Mouse (Mus musculus): ENCODE results near the gene Sorcs2.
A peak's percentile ranks its signal among the peaks of the same experiment; 100 is the strongest.
"Not testable (repeated sequence)": the region's sequence is repeated elsewhere in the genome, so short reads cannot be mapped to it uniquely, and the experiment has no call there.

The Sorcs2 gene

DNA sequence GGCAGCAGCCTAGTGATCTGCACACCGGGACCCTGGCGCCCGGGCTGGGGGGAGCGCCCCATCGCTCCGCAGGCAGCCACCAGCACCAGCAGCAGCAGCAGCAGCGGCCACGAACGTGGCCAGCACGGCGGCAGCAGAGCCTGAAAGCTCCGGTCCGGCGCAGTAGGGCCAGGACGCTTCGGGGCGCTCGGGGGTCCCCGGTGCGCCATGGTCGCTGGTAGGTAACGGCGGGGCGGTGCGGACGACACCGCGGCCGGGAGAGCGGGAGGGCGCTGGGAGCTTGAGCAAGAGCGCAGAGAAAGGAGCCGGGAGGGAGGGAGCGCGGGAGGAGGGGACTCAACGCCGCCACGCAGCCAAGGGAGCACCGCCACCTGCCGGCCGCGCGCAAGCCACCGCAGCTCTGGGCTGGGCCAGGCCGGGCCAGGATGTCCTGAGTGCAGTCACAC, at the start of gene Sorcs2:
Gene Sorcs2 (minus strand): TSS at position 303 of the 446 bp plus-strand sequence.
- peak; percentile 74 to 79 for DNase-seq

DNA sequence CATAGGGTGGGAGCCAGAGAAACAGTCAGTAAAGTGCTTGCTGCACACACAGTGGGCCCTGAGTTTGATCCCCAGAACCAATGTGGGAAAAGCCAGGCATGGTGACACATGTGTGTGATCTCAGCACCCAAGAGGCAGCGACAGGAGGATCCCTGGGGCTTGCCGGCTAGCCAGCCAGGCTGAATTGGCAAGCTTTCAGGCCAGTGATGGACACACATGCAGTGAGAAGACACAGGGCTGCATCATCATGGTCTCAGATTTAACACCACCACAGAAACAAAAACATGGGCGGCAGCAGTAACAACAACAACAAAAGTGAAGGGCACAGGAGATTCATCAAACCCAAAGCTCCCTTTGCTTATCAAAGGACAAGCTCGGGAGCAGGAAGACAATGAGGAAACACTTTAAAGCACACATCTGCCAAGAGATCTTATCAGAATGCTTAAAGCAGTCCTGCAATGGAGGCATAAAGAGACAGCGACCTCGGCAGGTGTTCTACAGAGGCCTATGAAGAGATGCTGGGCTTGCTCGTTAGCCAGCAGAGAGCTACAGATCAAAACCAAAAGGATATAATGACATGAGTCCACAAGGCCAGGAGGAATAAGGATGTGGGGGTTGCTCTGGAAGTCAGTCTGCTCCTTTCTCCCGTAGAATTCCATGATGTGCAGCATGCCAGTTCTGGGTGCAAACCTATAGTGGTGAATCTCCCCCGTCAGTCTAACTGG, 48.4 kb upstream of the Sorcs2 start:
- no peak for DNase-seq

DNA sequence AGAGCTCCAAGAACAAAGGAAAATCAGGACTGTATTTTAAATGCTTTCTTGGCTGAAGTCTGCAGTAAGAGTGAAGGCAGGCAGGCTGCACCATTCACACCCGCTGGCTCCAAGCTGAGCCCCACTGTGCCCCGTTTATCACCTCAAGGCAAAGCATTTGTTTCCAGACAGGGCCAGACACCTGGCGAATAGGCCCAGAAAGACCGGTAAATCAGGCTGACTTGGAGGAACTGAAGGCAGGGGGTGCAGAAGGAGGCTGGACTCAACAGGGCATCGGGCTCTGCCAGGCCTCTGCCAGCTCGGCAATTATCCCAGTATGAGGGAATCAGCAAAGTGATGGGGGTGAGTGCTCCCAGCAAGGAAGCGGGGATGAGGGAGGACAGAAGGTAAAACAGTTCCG, 47.1 kb upstream of the Sorcs2 start:
- peak; percentile 53 to 62 for DNase-seq

GRCm38 (mm10) chr5:36444611-36445010, 46.7 kb upstream of the Sorcs2 start:
- no peak for DNase-seq

DNA sequence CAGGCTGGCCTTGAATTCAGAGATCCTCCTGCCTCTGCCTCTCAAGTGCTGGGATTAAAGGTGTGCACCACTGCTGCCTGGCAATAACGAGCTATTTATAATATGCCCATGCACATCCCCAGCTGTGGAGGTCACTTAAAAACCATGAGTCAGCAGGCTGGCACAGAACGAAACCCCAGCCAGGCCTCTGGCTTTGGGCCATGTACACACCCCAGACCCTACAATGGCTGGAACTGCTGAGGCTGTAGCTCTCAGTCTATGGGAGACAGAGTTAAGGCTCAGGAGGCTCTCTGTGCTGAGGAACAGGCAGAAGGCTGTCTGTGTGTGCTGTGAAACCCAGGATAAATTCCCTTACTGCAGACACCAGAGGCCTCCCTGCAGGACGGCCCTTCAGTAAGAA, 42.8 kb upstream of the Sorcs2 start:
- no peak for DNase-seq

DNA sequence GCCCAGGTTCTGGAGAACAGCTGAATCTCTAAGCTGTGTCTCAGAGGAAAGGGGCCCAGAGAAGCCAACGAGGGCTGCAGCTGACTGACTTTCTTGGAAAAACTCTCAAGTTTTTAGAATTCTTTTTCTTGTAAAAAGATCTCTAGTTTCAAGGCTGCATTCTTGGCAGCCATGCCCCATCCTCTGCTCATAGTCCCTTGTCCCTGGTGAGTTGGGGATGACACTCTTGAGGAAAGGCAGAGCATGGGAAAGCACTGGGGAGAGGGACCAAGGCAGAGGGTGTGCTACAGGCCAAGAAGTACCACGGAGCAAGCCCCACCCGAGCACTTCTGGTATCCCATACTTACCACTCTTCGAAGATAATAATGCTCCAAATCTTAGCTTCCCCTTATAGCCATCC, 38.9 kb upstream of the Sorcs2 start:
- no peak for DNase-seq

- DNase-seq: no peak
Measured at GRCm38 (mm10) chr5:36434398-36434967, 36.5 kb upstream of the Sorcs2 start.

GRCm38 (mm10) chr5:36431711-36432110, 33.8 kb upstream of the Sorcs2 start:
- DNase-seq: no peak

GRCm38 (mm10) chr5:36429551-36429950, 31.6 kb upstream of the Sorcs2 start:
- DNase-seq: no peak

GRCm38 (mm10) chr5:36427831-36428230, 29.9 kb upstream of the Sorcs2 start:
- no peak for DNase-seq

- no peak for DNase-seq
Measured at GRCm38 (mm10) chr5:36426404-36426803, 28.5 kb upstream of the Sorcs2 start.

GRCm38 (mm10) chr5:36424676-36425075, 26.7 kb upstream of the Sorcs2 start:
- DNase-seq: no peak

- no peak for DNase-seq
Measured at GRCm38 (mm10) chr5:36422689-36423088, 24.8 kb upstream of the Sorcs2 start.

DNA sequence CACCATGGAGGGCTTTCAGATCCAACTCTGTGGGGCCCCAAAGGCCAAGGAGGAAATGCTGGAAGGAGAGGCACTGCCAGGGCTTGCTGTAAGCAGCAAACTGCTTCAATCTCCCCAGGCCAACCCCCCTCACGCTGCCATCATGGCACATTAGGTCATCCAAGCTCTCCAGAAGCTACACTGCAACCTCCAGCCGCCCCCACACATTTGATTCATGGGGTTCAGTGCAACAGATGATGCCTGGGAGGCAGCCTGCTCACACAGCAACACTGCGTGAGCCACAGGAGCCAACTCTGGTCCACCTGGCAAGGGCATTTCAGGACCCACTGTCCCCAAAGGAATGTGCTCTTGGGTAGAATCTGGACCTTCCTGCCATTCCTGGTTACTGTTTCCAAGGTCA, 21.9 kb upstream of the Sorcs2 start:
- DNase-seq: no peak

DNA sequence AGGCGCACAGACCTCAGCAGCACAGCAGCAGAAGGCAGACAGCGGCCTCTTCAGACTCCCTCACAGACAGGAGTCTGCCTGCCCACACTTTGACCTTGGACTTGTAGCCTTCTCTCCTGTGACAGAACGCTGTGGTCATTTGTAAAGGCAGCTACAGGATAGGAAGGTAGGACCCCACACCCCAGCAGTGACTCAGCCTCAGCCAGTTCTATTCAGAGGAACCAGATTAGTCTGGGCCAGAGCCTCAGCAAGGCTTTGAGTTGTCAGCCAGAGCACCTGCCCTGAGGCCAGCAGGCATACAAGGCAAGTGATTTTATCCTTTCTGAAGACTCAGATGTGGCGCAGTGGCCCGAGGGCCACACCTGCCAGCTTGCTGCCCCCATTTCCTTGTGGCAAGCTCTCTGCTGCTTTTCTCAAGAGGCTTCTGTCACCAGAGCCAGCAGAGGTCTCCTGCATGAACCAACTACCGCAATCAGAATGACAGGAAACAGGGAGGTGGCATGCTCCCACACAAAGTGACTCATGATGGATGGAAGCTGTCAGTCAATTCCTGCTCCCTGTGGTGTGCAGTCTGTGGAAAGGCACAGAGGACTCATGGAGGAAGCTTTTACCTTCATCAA, 16.9 kb upstream of the Sorcs2 start:
- no peak for DNase-seq

GRCm38 (mm10) chr5:36398463-36399364, 775 bp upstream of the Sorcs2 start:
- peak; percentile 21 to 27 for DNase-seq

DNA sequence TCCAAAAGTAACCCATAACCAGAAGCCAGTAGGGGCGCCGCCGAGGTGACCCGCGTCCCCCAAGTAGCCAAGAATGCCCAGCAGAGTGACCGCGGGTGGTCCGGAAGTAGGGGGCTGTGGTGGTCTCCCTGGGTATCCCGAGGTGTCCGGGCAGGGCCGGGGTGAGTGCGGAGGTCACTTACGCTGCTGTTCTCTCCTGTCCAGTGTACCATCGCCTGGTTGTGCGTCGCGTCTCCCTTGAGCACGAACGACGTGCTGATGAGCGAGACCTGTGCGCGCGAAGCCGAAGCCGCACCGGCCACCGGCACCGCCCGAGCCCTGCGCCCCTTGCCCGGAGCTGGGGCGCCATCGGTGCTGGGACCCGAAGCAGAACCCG, 567 bp downstream of the Sorcs2 start:
- no peak for DNase-seq

DNA sequence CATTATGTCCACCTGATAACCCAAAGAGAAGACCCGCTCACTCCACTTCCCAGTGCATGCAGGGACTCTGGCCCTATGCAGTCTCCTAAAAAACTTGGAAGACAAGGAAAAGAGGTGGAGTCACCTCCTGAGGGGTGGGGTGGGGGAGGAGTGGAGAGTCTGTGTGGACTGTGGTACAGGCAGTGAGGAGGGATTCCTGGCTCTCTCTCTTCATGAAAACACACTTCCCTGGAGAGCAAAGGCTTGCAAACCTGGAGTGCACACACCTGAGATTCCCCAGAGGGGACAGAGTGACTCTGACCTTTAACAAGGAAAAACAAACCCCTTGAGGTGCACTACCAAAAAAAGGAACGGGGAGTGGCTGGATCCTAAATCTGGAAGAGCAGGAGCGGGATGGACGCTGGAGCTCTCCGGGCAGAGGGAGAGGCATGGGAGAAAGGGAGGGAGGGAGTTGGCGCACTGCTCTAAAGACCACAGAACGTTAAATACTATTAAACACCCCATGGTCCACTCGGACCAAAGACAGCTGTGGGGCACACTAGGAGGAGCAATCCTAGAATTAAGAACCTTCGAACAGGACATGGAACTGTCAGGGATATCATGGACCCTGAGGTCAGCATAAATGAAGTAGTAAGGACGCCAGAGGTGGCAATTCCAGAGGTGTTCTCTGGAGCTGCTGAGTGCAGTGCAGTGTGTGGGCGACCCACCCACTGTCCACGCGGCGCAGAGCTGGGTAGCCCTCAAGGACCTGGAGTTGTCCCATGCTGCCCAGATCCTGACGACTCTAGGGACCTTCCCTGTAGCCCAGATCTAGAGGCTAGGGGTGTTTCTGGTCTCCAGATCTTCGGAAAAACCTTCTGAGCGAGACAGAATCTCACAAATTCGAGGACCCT, 1.2 kb downstream of the Sorcs2 start:
- DNase-seq: no peak

DNA sequence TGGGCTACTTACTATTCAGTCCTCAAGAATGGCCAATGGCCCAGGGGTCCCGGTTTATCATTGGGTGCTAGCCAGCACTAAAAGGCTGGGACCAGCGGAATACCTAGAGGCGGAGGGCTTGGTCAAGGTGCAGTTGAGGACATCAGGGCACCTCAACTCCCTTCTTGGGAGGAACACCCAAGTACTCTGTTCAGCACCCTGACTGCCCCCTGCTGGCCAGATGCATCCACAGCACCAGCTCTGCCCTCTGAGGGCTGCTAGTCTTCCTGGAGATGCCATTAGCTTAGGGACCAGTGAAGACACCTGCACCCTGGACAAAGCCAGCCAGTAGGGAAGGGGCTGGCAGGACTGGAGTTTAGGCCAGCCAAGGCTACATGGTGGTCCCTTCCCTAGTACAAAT, 1.9 kb downstream of the Sorcs2 start:
- peak; percentile 45 to 53 for DNase-seq

DNA sequence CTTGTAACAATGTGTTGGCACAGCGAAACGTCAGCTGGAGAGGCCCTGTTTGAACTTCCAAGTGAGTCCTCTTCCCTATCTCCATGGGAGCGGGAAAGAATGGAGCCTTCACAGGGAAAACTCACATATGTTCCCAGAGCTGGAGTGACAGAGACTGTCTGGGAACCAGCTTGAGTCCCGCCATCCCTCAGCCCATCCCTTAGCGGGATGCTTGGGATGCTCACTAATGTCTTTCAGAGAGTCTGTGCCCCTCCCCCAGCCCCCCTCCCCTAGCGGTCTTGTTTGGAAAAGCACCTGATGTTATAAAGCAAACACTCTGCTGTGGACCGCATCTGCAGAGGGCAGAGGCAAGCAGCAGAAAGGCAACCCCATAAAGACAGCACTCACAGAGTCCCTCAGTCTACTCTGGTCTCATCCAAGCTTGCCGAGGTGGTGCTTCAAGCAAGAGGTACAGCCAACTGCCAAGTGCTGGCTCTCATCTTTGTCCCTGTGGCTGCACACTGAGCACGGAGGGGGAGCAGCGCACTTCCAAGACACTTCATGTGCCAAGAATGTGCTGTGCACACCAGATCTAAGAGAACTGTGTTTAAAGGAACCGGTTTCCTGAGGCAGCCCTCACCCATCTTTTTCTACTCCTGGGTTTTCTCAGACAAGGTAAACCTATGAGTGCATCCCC, 3.0 kb downstream of the Sorcs2 start:
- DNase-seq: peak in 1 of 2 experiments; percentile 12

GRCm38 (mm10) chr5:36391751-36392150, 6.2 kb downstream of the Sorcs2 start:
- DNase-seq: no peak

DNA sequence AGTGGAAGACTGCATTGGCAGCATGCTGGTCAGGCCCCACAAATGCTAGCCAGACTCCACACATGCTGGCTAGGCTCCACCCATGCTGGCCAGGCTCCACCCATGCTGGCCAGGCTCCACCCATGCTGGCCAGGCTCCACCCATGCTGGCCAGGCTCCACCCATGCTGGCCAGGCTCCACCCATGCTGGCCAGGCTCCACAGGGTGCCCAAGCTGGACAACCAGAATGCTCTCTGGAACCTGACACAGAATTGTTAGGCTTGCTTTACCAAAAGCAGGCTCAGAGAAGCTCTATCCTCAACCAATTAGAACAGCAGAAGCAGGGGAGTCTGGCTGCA, 7.4 kb downstream of the Sorcs2 start:
- not testable (repeated sequence) for DNase-seq

Measured in cerebellum, postnatal 36 days (tissue).